Mouse (Mus musculus) midbrain, embryonic 10.5 days (tissue): ENCODE measurements around the gene Dnajc15. TPM values are rescaled to one million over a fixed set of nuclear protein-coding genes. Genes with fewer than 3 reads are reported as not detected.

ENCODE experiments used
- DNase-seq: peaks from one replicate; pipeline ENCODE4 v3.0.0-alpha.2; 2017; ENCODE audit warnings: low spot score
- H3K27ac ChIP-seq: fragments of 300-500 bp; sonication (generic); replicated peaks from 2 replicates; pipeline ENCODE4 v1.5.1; 2016; ENCODE audit warnings: mild to moderate bottlenecking
- H3K27me3 ChIP-seq: fragments of 300-500 bp; sonication (generic); 2 replicates; pipeline ENCODE4 v1.6.1; 2016; ENCODE audit warnings: low read depth, mild to moderate bottlenecking; ENCODE audit not compliant: poor library complexity, severe bottlenecking
- H3K36me3 ChIP-seq: fragments of 300-500 bp; sonication (generic); 2 replicates; pipeline ENCODE4 v1.6.1; 2016; ENCODE audit warnings: mild to moderate bottlenecking, moderate library complexity
- H3K4me1 ChIP-seq: fragments of 300-500 bp; sonication (generic); 2 replicates; pipeline ENCODE4 v1.6.1; 2016
- H3K4me3 ChIP-seq: fragments of 300-500 bp; sonication (generic); 2 replicates; pipeline ENCODE4 v1.5.1; 2016; ENCODE audit warnings: mild to moderate bottlenecking, moderate library complexity
- H3K9me3 ChIP-seq: fragments of 300-500 bp; sonication (generic); replicated peaks from 2 replicates; pipeline ENCODE4 v1.6.1; 2016; ENCODE audit warnings: mild to moderate bottlenecking
- WGBS: fragments of 180-500 bp; shearing (Covaris S2); methylation state at CpG from one replicate; pipeline ENCODE4 v1.1.7; 2016; 5-methylcytosine and 5-hydroxymethylcytosine counted together
- polyA plus RNA-seq: library from polyadenylated mRNA; unstranded; fragments of >200 nt; fragmentation: Nextera tagmentation; extraction: Ambion mirVana; gene quantifications from 2 replicates; pipeline ENCODE4 v1.2.1, GENCODE M21; 2016

Gene Dnajc15
- polyA plus RNA-seq, 1 experiment from 2014 or later = 114 TPM

DNA sequence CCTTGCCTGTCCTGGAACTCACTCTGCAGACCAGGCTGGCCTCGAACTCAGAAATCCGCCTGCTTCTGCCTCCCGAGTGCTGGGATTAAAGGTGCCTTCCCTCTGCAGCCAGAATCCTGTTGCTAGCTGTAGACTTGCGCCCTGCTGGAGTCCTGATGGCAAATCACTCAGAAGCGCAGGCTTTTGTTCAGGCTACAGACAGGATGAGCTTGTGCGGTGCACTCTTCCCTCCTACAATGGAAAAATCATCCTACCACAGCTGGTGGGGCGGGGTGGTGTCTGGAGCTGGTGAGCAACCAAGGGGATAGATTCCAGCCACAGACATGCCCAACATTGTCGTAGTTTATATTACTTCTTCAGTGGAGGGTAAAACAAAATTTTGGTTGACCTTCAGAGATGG is 101.6 kb downstream of the Dnajc15 start:
- WGBS = 87% methylated on average over 8 of the region's 8 CpGs
- Histone ChIP-seq H3K4me1 (no peaks in the 10 kb centered on the region; the same call in 1 of the 2 replicates), H3K36me3 (no peaks in the 10 kb centered on the region), H3K27me3 (no peaks in the 10 kb centered on the region), H3K27ac (no peak overlapping the region), H3K4me3 (no peak overlapping the region), H3K9me3 (no peaks in the 10 kb centered on the region)
- no peak for DNase-seq

GRCm38 (mm10) chr14:77771626-77772025 is 103.3 kb downstream of the Dnajc15 start:
- Histone ChIP-seq H3K27ac (no peak overlapping the region), H3K27me3 (no peaks in the 10 kb centered on the region), H3K4me3 (no peak overlapping the region), H3K9me3 (no peaks in the 10 kb centered on the region), H3K4me1 (no peaks in the 10 kb centered on the region; the same call in 1 of the 2 replicates), H3K36me3 (no peaks in the 10 kb centered on the region)
- DNase-seq = no peak
- 77% methylated on average over 2 of the region's 2 CpGs for WGBS

Other genes with a start within 250 kb of the Dnajc15 start
- gene Epsti1, start 29.1 kb upstream of the Dnajc15 start, polyA plus RNA-seq = 0.16 TPM in 1 of 2 replicates, not detected in the other
- gene Fam216b, start 213.9 kb upstream of the Dnajc15 start, polyA plus RNA-seq = not detected in 2 replicates